In the genomic region with DNA sequence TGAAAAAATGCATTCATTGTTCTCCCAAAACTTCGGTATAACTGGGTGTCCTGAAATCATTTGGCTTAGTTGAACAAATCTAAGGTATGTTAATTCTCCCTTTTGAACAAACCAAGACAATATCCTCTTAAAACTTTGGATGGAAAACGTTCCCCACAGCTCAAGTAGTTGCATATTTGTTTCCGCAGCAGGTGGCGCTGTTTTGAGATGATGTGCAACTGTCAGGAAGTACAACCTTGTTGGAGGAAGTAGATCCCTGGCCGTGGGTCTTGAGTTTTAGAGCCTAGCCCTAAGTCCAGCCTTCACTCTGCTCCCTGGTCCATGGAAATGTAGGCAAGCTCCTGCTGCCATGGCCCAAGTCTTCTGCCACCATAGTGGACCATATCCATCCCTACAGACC, we compare ENCODE assay signal across 22 mouse cellular contexts.
A peak's percentile ranks its signal among the peaks of the same experiment; 100 is the strongest.
DNase-seq lines count a peak whose midpoint lies in the region; ATAC-seq and TF ChIP-seq lines count a peak whose summit lies in the region.
"Had no signal": no experiment of that assay in that cellular context is flagged by ENCODE, and none has a peak within 500 bp of the region (broad histone marks: within the 10 kb centered on the region; RNA-seq: fewer than 3 reads in every experiment).

No protein-coding gene starts in this region.

- no peak for DNase-seq in gastrocnemius, adult 2 months
- no peak for DNase-seq in gastrocnemius, postnatal 25 days
- no peak for DNase-seq in kidney, postnatal 0 days (ENCODE audit: low spot score)
- DNase-seq in 416B (ENCODE audit: low read depth) (peak; percentile 31), ZHBTc4 (ENCODE audit: low read depth, low spot score) (peak; percentile 59)
- DNase-seq in right cerebral cortex, adult 2 months (ENCODE audit: low spot score in 2 of 2) = no peak
- DNase-seq: cerebellum, postnatal 10 days; kidney, adult 2 months; liver, embryonic 13.5 days; lung, embryonic 14.5 days; lung, postnatal 4 days; right cerebral cortex, postnatal 25 days; thymus, postnatal 14 days had no signal

- no peak overlapping the region for H3K27ac ChIP-seq in gastrocnemius, adult 2 months
- no peak overlapping the region for H3K27ac ChIP-seq in kidney, postnatal 0 days
- no peak overlapping the region for H3K27ac ChIP-seq in kidney, embryonic 15.5 days
- H3K27ac ChIP-seq: embryonic facial prominence, embryonic 13.5 days; heart, embryonic 13.5 days; hindbrain, embryonic 15.5 days; limb, embryonic 12.5 days; liver, embryonic 13.5 days; neural tube, embryonic 15.5 days; stomach, embryonic 15.5 days had no signal

- peak; percentile 37; the same call in 1 of the 2 replicates for TF ChIP-seq CTCF in gastrocnemius, adult 2 months (IDR thresholded peaks at IDR 0.05)
- peak; percentile 12; the same call in 1 of the 2 replicates for TF ChIP-seq CTCF in kidney, postnatal 0 days (IDR thresholded peaks at IDR 0.05; ENCODE audit: low read depth)

- H3K4me1 ChIP-seq in kidney, postnatal 0 days (replicated peaks; ENCODE audit: insufficient read depth, low read length) = no peaks in the 10 kb centered on the region
- peaks cover 5% of the 10 kb centered on the region for H3K4me1 ChIP-seq in kidney, embryonic 15.5 days
- H3K4me1 ChIP-seq: embryonic facial prominence, embryonic 13.5 days; heart, embryonic 13.5 days; hindbrain, embryonic 15.5 days; limb, embryonic 12.5 days; liver, embryonic 13.5 days; neural tube, embryonic 15.5 days; stomach, embryonic 15.5 days had no signal

- 89% methylated on average over 5 of the region's 5 CpGs for WGBS in kidney, postnatal 0 days
- WGBS in kidney, embryonic 15.5 days = 93% methylated on average over 5 of the region's 5 CpGs

- no peak overlapping the region for H3K9ac ChIP-seq in kidney, postnatal 0 days (ENCODE audit: low read depth, low read length)
- H3K9ac ChIP-seq in kidney, embryonic 15.5 days = no peak overlapping the region
- H3K9ac ChIP-seq: embryonic facial prominence, embryonic 13.5 days; heart, embryonic 13.5 days; hindbrain, embryonic 15.5 days; limb, embryonic 12.5 days; liver, embryonic 13.5 days; lung, embryonic 14.5 days; neural tube, embryonic 15.5 days; stomach, embryonic 15.5 days had no signal

- no peak overlapping the region for H3K4me2 ChIP-seq in kidney, postnatal 0 days (ENCODE audit: low read length)
- H3K4me2 ChIP-seq in kidney, embryonic 15.5 days = no peak overlapping the region
- H3K4me2 ChIP-seq: embryonic facial prominence, embryonic 13.5 days; heart, embryonic 13.5 days; hindbrain, embryonic 15.5 days; limb, embryonic 12.5 days; liver, embryonic 13.5 days; lung, embryonic 14.5 days; neural tube, embryonic 15.5 days; stomach, embryonic 15.5 days had no signal

- no peak overlapping the region for H3K4me3 ChIP-seq in gastrocnemius, adult 2 months
- H3K4me3 ChIP-seq in kidney, postnatal 0 days (replicated peaks; ENCODE audit: low read depth, low read length) = no peak overlapping the region
- H3K4me3 ChIP-seq in kidney, embryonic 15.5 days (replicated peaks) = no peak overlapping the region
- H3K4me3 ChIP-seq: embryonic facial prominence, embryonic 13.5 days; heart, embryonic 13.5 days; hindbrain, embryonic 15.5 days; limb, embryonic 12.5 days; liver, embryonic 13.5 days; neural tube, embryonic 15.5 days; stomach, embryonic 15.5 days had no signal

- no peaks in the 10 kb centered on the region for H3K36me3 ChIP-seq in kidney, postnatal 0 days (ENCODE audit: insufficient read depth, low read length)
- no peaks in the 10 kb centered on the region for H3K36me3 ChIP-seq in kidney, embryonic 15.5 days
- H3K36me3 ChIP-seq: embryonic facial prominence, embryonic 13.5 days; heart, embryonic 13.5 days; hindbrain, embryonic 15.5 days; limb, embryonic 12.5 days; liver, embryonic 13.5 days; neural tube, embryonic 15.5 days; stomach, embryonic 15.5 days had no signal

- ATAC-seq in kidney, postnatal 0 days (replicated peaks; ENCODE audit: low FRiP score, low read depth) = no peak
- no peak for ATAC-seq in kidney, embryonic 15.5 days (replicated peaks; ENCODE audit: low FRiP score)
- ATAC-seq: forebrain, embryonic 16.5 days; midbrain, embryonic 16.5 days had no signal

- H3K9me3 ChIP-seq in kidney, postnatal 0 days (replicated peaks; ENCODE audit: low read length) = no peaks in the 10 kb centered on the region
- H3K9me3 ChIP-seq in kidney, embryonic 15.5 days (replicated peaks) = no peaks in the 10 kb centered on the region
- H3K9me3 ChIP-seq: embryonic facial prominence, embryonic 13.5 days; heart, embryonic 13.5 days; hindbrain, embryonic 15.5 days; limb, embryonic 12.5 days; neural tube, embryonic 15.5 days; stomach, embryonic 15.5 days had no signal

- intact Hi-C loops in gastrocnemius, adult 2 months (cut with DNase I) = loop anchor here (10.0 kb wide), 1 partner anchor 189 kb away; no protein-coding TSS in a partner anchor

- H3K27me3 ChIP-seq in kidney, postnatal 0 days (ENCODE audit: insufficient read depth, low read length) = no peaks in the 10 kb centered on the region
- no peaks in the 10 kb centered on the region for H3K27me3 ChIP-seq in kidney, embryonic 15.5 days
- H3K27me3 ChIP-seq: embryonic facial prominence, embryonic 13.5 days; heart, embryonic 13.5 days; hindbrain, embryonic 15.5 days; limb, embryonic 12.5 days; liver, embryonic 13.5 days; neural tube, embryonic 15.5 days; stomach, embryonic 15.5 days had no signal

Comparison
In these comparisons a context has a peak if more than half of its experiments do, and no peak if none do; other contexts are left out.
1. DNase-seq: peak in 416B (single experiment) and ZHBTc4 (single experiment); none in gastrocnemius, adult 2 months (single experiment), gastrocnemius, postnatal 25 days (single experiment), kidney, postnatal 0 days (single experiment) and right cerebral cortex, adult 2 months (0 of 2).